Mouse (Mus musculus): ENCODE measurements around the gene Atp6v1e1.

DNA sequence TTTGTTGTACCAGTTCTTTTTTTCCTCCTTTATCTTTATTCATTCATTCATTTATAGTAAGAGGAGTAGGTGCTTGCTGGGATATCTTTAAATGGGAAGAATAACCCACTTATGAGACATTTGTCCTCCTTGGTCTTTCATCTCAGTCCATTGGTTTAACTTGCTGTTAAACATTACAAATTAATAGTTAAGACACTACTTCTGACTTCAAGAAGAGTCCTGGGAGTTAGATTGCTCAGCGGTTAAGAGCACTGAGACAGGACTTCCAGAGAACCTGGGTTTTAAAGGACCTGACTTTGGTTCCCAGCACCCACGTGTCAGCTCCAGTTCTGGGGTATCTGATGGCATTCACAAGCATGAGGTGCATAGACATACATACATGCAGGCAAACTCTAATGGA lies 76.2 kb downstream of the Atp6v1e1 start:
- TF ChIP-seq POLR2A (IDR thresholded peaks at IDR 0.05; ENCODE audit: low read depth, low read length) (no peak), CTCF (IDR thresholded peaks at IDR 0.05; ENCODE audit: borderline replicate concordance, insufficient read depth, low read length) (no peak)
